Mouse (Mus musculus): Measurements from ENCODE around the gene Zfp46. TPM values are rescaled to one million over a fixed set of nuclear protein-coding genes. Genes with fewer than 3 reads are reported as not detected.

Zfp46 gene
- 19.6 and 28.4 TPM in 2 replicates for polyA plus RNA-seq (2012; rRNA removed)

DNA sequence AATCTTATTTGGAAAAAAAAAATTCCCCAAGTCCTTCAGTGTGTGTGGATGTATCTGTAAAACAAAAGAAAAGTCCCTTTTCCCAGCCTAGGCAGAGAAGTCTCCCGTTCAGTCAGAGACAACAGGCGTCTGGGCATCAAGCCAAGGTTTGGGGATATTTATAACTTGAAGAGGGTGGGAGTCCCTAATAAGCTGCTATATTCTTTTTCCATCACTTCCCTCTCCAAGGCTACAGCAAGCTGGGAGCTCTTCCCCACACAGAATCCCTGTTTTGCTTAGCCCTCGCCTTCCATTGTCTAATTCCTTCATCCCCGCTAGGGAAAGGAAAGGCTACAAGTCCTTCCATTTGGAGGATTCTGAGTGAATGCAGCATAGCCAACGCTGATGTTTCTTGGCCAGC lies at the start of gene Zfp46:
TSS of gene Zfp46 (plus strand) at position 229 of the 400 bp plus-strand sequence.

GRCm38 (mm10) chr4:136247729-136248463 lies 36.6 kb upstream of the Zfp46 start, which contains the start of gene Tcea3:
Gene Tcea3 (plus strand): TSS chr4:136247729.

GRCm38 (mm10) chr4:136310229-136311041 lies 26.0 kb downstream of the Zfp46 start, which contains the start of gene Hnrnpr:
Gene Hnrnpr (plus strand): TSS chr4:136310942.

Other genes with a start within 250 kb of the Zfp46 start
- 339 and 546 TPM in 2 replicates for gene Rpl11, start 231.3 kb upstream of the Zfp46 start, polyA plus RNA-seq (2012; rRNA removed)
- gene Id3, start 141.2 kb upstream of the Zfp46 start, polyA plus RNA-seq (2012; rRNA removed) = 569 and 609 TPM in 2 replicates
- 3.3 and 5.5 TPM in 2 replicates for gene E2f2, start 112.3 kb upstream of the Zfp46 start, polyA plus RNA-seq (2012; rRNA removed)
- 8.2 and 8.4 TPM in 2 replicates for gene Asap3, start 78.3 kb upstream of the Zfp46 start, polyA plus RNA-seq (2012; rRNA removed)
- gene Tcea3, start 37.0 kb upstream of the Zfp46 start, polyA plus RNA-seq (2012; rRNA removed) = 5.1 and 5.4 TPM in 2 replicates
- gene Hnrnpr, start 26.3 kb downstream of the Zfp46 start, polyA plus RNA-seq (2012; rRNA removed) = 7.8 and 9.7 TPM in 2 replicates
- gene Htr1d, start 138.8 kb downstream of the Zfp46 start, polyA plus RNA-seq (2012; rRNA removed) = 5.3 and 5.5 TPM in 2 replicates
- gene 6030445D17Rik, start 177.6 kb downstream of the Zfp46 start, polyA plus RNA-seq (2012; rRNA removed) = 0.37 and 0.47 TPM in 2 replicates
- 9.3 and 10.2 TPM in 2 replicates for gene Luzp1, start 185.1 kb downstream of the Zfp46 start, polyA plus RNA-seq (2012; rRNA removed)

Measured in ovary, adult 2 months (tissue).